Mouse (Mus musculus) thymus, postnatal 25 days (tissue): ENCODE measurements around the gene Zfand3.

Source experiments
- DNase-seq: peaks from one replicate; pipeline ENCODE4 v3.0.0; 2022

Gene Zfand3

DNA sequence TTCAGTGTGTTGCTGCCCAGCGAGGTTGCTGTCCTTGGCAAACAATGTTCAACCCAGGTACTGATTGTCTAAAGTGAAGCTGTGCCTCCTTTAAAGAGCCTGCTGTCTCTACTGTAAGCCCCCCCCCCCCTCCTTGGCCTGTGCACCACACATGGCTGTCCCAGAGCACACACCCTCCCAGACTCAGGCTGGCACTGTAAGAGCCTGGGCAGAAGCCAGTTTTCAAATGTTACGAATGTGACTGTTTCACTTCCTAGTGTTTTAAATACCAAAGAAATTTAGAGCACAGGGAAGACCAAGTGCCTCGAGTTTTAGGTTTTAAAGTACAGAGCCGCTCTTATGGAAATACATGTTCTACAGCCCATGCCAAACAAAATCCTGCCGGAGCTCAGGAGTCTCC lies 234.9 kb downstream of the Zfand3 start:
- no peak for DNase-seq

GRCm38 (mm10) chr17:30240659-30241058 lies 236.1 kb downstream of the Zfand3 start:
- no peak for DNase-seq

DNA sequence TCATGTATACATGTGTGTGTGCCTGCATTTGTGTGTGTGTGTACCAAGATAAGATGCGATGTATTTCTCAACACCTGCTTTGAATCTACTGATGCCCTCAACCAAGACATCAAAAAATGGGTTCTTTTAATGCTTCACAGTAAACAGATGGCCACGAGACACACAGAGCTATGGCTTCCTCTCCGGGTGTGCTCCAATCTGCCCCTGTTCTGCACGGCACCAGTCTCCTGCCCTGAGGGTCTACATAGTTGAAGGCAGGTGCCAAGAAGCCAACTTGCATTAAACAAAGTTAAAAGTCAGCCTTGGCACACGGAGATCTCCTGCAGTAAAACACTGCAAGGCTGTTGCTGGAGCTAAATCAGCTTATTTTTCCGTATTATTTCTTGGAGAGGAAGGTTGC lies 236.5 kb downstream of the Zfand3 start:
- DNase-seq, result no peak

DNA sequence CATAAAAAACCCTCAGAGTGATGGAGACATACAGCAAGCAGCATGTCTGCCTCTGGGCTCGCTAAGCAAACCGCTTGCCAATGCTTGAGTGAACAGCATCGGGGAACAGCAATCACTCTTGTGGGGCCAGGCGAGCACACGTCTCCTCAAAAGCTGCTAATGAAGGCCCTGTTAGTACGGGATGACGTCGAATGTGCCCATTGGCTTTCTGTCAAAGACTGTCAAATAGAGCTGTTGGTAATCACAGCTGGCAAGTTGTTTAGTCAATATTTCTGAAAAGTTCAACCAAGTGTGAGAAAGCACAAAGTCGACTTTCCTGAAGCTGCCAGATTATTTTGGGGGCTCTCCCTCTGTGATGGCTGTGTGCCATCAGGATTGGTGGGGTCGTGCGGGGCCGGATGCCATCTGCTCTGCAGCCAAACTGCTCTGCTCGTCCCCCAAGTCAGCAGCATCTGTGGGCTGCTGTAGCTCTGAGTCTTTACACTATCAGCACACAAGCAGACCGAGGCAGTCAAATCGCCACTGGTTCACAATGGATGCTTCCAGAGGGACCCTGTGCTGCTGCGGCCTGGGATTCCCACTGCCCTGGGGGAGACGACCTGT lies 237.3 kb downstream of the Zfand3 start:
- no peak for DNase-seq

- no peak for DNase-seq
Measured at GRCm38 (mm10) chr17:30242647-30243046, 238.1 kb downstream of the Zfand3 start.

- DNase-seq, result no peak
Measured at GRCm38 (mm10) chr17:30243540-30243939, 239.0 kb downstream of the Zfand3 start.

GRCm38 (mm10) chr17:30244651-30245307 lies 240.2 kb downstream of the Zfand3 start:
- DNase-seq, result no peak

- DNase-seq, result no peak
Measured at GRCm38 (mm10) chr17:30245308-30245706, 240.8 kb downstream of the Zfand3 start.

- DNase-seq, result no peak
Measured at GRCm38 (mm10) chr17:30253028-30253427, 248.5 kb downstream of the Zfand3 start.

GRCm38 (mm10) chr17:30253924-30254323 lies 249.4 kb downstream of the Zfand3 start:
- DNase-seq, result no peak

DNA sequence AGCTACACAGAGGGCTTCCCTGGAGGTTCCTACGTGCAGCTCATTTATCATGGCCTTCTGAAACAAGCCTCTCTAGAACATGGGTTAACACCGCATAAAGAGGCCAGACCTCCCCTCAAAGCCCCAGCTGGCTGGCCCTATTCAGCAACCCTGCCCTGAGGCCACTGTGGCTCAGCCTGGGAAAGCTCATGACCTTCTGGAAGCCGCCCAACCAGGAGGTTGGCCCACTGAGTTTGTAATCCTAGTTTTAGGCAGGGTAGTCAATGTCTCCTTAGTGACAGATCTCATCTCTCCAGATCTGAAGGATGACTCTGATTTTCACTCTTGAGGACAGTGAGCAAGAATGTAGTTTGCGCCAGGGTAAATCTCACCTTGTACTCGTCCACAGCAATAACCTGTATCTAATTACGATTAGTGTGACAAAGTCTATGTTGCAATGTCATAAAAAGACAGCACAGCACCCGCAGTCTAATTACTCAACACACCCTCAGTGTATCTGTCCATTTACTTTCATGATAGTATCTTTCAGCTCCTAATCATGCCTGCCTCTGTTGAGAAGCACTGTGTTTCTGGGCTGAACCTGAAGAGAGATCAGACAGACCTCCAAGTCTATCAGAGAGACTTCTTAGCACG lies 251.5 kb downstream of the Zfand3 start:
- no peak for DNase-seq

- DNase-seq, result no peak
Measured at GRCm38 (mm10) chr17:30258480-30258879, 253.9 kb downstream of the Zfand3 start.

GRCm38 (mm10) chr17:30259938-30260337 lies 255.4 kb downstream of the Zfand3 start:
- no peak for DNase-seq
